Mouse (Mus musculus) kidney, adult 2 months (tissue): ENCODE data around the gene Zfp112.

Experiments used
- CTCF ChIP-seq: fragments of 200-500 bp; conservative IDR thresholded peaks from 2 replicates; pipeline ENCODE4 v1.5.1; 2011; ENCODE audit warnings: low read depth, mild to moderate bottlenecking, control low read depth, low read length, moderate library complexity, mixed read lengths; ENCODE audit not compliant: insufficient read depth, insufficient read length
- POLR2A ChIP-seq: fragments of 200-500 bp; IDR thresholded peaks from one replicate; pipeline ENCODE4 v1.6.1; 2011; ENCODE audit warnings: low read depth, low read length, control low read depth

GRCm38 (mm10) chr7:24116655-24117054 lies 4.5 kb downstream of the Zfp112 start:
- TF ChIP-seq CTCF (no peak), POLR2A (no peak)
